Mouse (Mus musculus): ENCODE measurements around the gene Sema4g.

GRCm38 (mm10) chr19:44968329-44968728 lies 20.6 kb upstream of the Sema4g start:
- TF ChIP-seq CTCF (IDR thresholded peaks at IDR 0.05; ENCODE audit: borderline replicate concordance, insufficient read depth, low read length) (no peak), POLR2A (IDR thresholded peaks at IDR 0.05; ENCODE audit: low read depth, low read length) (no peak)

Data from embryonic fibroblast, embryonic 13.5 days (primary cell).